Mouse (Mus musculus): ENCODE data around the gene Gpr4.

The Gpr4 gene

DNA sequence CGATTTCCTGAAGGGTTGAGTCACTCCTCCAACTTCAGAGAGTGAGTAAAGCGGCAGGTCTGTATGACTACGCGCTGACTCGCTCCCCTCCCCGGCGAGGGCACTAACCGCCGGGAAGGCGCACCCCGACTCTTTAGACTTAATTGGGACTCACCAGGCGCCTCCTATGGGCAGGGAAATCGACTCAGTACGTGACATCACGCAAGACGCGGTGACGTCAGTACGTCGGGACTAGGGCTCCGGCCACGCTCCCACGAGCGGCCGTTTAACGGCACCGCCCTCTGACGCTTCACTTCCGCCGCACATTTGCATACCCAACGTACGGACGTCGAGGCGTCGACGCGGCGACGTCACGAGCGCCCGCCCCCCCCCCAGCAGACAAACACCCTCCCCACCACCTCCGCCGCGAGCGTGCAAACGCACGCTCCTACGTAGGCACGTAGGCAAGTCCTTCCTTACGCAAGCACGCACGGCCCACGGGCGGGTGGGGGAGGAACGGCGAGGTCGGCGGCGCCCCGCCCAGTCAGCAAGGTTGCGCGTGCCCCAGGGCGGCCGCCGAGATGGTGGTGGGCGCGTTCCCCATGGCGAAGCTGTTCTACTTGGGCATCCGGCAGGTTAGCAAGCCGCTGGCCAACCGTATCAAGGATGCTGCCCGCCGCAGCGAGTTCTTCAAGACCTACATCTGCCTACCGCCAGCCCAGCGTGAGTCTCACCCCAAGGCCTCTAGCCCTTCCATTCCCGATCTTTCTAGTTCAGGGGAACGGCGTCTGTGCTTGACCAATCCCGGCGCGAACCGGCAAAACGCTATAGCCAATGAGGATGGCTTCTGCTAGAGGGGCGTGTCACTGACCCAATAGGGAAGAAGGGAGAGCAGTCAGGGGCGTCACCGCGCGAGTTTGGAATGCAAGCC, 15.8 kb downstream of the Gpr4 start, which contains the start of gene Opa3:
Gene Opa3, plus strand, starts transcription at position 452 of the 910 bp plus-strand sequence.
- peak; percentile 100 for DNase-seq (ENCODE audit: low read depth, low spot score)

DNA sequence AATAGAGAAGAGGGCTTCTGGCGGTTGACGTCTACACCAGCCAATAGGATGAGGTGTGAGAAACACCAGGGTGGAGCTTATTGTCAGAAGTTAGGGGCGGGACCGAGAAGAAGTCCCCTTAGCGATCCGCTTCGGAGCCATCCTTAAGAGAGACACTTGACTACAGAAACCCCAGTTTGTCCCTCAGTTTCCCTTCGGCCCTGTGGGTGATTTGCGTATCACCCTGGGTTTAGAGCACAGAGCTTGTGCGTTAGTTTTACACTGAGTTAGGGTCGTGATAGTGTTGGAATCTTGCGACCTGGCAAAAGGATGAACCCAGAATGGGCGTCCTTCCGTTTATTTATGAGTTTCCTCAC, 16.4 kb downstream of the Gpr4 start:
- no peak for DNase-seq (ENCODE audit: low read depth, low spot score)

DNA sequence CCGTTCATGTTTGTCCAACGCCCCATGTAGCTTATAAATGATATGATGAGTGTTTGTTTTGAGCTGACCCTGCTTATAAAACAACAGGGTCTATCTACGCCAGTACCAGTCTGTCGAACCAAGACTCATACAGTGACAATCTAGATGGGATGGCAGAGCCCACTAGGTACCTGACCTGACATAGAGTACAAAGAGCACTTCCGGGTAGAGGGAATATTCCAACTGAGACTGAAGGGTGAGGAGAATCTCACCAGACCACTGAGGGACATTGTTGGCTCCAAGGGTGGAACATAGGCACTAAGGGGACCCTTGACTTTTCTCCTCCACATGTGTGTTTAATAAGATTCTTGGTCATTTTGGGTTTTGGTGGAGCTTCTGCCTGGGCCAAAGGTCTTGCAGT, 17.1 kb downstream of the Gpr4 start:
- DNase-seq (ENCODE audit: low read depth, low spot score): no peak

DNA sequence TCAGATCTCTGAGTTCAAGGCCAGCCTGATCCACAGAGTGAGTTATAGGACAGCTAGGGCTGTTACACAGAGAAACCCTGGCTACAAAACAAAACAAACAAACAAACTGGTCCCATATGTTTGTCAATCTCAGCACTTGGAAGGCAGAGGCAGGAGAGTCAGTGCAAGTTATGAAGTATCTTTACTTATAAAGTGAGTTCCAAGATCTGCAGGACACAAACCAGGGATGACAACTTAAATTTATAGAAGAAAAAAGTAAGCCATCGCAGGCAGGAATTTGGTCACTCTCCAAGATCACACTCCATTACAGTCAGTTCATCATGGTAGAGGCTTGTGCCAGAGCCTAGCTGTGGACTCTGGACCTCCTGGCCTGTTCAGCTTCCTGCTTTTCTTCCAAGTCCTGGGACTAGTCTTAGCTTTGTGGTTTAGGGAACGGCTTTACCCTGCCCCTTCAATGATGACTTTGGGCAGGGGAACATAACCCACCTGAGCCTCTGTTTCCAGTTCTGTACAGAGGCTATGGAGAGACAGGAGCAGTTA, 17.8 kb downstream of the Gpr4 start:
- DNase-seq (ENCODE audit: low read depth, low spot score): no peak

DNA sequence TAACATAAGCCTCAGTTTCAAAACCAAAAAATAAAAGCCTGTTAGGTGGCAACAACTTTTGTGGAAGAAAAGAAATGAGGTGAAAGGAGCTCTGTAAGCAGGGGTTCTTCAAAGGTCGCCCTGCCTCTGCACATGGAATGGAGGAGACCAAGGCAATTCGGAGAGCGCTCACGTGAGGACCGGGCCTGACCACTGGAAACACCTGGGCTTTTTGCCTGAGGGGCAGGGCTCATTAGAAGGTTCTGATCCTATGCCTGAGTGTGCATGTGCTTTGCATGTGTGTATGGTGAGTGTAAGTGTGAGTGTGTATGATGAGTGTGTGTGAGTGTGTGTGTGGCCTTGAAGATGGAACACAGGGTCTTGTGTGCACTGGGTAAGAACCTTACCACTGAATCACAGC, 18.6 kb downstream of the Gpr4 start:
- no peak for DNase-seq (ENCODE audit: low read depth, low spot score)

DNA sequence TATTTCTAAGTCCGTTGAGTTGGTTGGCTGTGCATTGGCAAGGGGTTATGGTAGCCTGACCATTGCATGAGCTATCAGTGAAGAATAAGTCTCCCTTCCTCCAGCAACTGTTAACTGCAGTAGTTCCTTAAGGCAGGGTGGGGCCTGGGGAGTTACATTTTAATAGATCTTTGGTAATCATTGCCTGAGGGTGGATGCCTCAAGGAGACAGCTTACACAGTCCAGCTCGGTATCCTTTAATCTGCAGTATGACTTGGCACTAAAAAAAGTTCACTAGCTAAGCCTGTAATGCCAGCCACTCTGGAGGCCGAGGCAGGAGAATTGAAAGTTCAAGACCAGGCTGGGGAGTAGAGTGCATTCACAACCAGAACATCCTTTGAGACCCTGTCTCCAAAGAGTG, 19.5 kb downstream of the Gpr4 start:
- DNase-seq (ENCODE audit: low read depth, low spot score): no peak

DNA sequence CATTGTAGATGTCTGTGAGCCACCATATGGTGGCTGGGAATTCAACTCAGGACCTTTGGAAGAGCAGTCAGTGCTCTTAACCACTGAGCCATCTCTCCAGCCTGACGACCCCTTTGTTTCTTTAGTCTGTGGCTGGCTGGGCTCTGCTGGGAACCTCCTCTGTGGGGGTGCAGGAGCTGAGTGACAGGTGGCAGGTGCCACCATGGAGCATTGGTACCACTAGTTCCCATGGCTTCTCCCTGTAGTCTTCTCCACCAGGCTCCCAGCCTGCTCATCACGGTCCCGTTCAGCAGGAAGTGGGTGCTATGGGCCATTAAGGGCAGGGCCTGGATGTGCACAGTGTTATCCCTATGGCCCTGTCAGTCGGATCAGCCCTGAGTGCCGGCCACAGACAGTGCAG, 22.3 kb downstream of the Gpr4 start:
- DNase-seq (ENCODE audit: low read depth, low spot score): no peak

DNA sequence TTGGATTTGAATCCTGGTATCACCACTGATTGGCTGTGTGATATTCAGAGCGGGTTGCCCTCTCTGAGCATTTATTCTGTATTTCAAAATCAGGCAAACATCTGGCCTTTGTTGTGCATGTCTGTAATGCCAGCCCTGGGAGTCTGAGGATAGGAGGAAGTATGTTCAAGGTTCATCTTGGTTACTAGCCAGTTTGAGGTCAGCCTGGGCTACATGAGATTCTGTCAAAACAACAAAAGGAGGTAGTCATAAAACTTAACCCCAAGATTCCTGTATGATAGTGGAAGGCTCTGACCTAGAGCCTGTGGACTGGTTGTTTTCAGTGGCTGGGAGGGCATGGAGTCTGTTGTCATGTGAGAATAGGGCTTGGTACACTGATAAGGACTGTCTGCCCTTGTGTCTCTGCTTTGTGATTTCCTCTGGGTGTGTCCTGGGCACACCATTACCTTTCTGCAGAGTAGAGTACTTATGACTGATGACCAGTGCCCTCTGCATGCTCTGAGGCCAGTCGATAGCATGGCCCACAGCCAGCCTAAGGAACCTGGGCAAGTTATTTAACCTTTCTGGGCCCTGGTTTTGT, 22.8 kb downstream of the Gpr4 start:
- no peak for DNase-seq (ENCODE audit: low read depth, low spot score)

DNA sequence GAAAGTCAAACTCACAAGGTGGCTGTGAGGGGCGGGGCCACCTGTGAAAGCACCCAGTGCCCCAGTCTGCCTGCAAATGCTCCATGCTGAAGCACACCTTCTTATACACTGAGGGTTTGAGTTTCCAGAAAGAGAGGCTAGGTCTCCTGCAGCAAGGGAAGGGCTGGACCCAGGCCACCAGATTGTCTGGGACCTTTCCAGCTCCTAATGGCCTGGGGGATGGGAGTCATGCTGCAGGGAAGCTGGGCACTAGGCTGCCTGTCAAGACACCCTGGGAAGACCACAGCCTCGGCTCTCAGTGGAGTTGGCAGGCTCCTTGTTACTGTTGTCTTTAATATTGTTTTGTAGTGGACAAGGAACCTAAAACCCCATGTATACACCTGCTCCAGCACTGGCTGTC, 24.1 kb downstream of the Gpr4 start:
- DNase-seq (ENCODE audit: low read depth, low spot score): no peak

DNA sequence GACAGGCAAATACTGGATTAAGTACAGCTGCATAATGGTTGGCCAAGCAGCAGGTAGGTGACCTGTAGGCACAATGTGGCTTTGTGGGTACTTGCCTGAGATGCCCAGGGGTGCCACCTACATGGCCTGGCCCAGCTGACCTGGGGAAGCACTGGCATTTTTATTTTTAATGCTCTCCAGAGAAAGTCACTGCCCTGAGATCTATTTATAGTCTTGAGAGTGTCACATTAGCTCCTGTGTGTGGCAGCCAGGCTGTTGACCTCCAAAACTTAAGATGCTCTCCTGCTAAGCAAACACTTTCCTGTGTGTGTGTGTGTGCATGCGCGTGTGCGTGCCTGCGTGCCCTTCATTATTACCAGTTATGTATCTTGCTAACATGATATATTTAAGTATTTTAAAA, 26.0 kb downstream of the Gpr4 start:
- peak; percentile 86 for DNase-seq (ENCODE audit: low read depth, low spot score)

DNA sequence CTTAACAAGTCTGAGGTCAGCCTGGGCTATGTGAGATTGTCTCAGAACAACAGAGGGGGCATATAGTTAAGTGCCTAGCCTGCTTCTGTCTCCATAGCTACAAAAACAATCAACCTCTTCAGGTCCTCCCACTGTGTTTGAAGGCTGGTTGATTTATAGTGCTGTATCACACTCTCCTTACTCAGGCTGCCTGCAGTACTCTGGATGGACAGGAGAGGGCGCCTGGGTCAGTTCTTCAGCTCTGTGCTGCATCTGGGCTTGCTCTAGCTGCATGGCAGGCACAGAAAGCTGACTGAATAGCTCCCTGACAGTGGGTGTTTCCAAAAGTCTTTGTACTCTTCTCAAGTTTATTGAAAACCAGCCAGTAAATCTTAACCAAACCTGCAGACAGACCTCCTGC, 27.1 kb downstream of the Gpr4 start:
- DNase-seq (ENCODE audit: low read depth, low spot score): peak; percentile 92

DNA sequence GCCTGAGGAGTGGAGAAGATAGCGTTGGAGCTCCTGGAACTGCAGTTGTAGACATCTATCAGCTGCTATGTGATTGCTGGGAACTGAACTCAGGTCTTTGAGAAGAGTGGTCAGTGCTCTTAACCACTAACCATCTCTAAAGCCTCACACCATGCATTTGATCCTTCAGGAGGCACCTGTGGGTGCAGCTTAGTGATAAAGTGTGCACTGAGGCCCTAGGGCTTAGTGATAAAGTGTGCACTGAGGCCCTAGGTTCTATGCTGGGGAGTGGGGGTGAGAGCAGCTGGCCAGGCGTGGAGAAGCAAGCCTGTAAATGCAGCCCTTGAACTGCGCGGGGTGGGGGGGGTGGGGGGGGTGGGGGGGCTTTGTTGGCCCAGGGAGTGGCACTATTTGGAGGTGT, 27.6 kb downstream of the Gpr4 start:
- no peak for DNase-seq (ENCODE audit: low read depth, low spot score)

DNA sequence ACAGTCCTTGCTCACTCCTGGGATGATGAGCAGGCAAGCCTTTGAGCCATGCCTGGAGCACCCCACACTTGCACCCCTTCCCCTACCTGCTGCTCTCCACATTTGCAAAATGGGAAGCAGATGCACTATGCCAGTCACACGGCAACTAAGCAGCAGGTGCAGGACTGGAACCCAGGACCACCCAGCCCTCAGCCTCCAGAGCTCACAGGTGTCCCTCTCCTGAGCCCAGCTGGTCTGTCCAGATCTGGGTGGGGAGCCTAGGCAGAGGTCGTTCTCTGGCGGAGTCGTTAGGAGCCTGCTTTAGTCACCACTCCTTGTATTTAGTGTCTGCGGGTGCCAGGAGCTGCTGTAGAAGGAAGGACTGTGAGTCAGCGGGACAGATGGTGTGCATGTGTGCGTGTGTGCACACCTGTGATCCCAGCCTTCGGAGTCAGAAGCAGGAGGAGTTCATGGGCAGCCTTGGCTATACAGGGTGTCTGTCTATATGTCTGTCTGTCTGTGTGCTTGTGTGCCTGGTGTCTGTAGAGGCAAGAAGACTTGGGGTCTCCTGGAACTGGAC, 28.6 kb downstream of the Gpr4 start:
- DNase-seq (ENCODE audit: low read depth, low spot score): no peak

DNA sequence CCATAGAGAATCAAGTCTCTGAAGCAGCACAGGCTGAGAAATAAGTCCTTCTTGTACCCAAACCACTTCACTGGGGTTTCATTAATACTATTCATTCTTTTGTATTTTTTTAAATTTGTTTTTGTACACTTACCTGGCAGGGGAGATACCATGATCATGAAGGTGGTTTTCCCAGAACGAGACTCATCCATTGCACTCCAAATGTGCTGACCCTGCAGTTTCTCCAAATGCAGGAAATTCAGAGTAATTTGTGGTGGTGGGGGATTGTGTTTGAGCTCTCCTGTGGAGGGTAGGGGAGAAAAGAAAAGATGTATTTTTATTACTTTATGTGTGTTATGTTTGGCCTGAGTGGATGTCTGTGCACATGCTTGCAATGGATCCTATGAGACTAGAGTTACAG, 29.7 kb downstream of the Gpr4 start:
- no peak for DNase-seq (ENCODE audit: low read depth, low spot score)

DNA sequence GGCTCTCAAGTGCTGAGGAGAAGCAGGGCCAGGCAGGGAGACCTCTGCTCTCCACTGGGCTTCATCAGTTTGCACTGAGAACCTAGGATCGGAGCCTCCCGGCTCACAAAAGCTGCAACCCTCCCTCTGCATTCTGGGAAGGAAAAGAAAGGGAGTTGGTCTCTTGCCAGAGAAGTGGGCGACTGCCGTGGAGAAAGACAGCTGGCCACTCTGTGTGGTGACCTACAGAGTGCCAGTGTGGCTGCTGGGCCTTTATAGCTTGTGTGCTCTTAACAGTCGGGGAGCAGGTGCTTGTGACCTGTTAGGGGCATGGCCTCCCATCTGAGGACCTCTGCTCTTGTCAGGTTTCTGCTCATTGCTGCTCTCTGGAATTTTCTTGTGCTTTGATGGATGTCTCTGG, 31.5 kb downstream of the Gpr4 start:
- no peak for DNase-seq (ENCODE audit: low read depth, low spot score)

DNA sequence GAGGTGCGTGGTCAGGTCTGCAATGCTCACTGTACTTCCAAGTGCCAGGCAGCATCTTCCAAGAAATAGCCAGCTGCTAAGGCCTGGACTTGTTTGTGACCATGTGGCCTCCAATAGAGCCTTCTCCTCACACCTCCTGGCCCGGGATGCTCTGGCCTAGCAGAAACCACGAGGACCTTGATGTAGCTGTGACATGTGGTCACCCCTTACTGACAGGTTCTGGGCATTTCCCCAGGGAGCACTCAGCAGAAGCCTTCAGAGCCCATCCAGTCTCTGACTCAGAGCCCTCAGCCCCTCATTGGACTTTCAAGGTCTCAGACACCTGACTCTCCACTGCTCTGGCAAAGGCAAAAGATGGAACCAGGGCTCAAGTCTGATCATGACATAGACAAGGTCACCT, 32.7 kb downstream of the Gpr4 start:
- no peak for DNase-seq (ENCODE audit: low read depth, low spot score)

DNA sequence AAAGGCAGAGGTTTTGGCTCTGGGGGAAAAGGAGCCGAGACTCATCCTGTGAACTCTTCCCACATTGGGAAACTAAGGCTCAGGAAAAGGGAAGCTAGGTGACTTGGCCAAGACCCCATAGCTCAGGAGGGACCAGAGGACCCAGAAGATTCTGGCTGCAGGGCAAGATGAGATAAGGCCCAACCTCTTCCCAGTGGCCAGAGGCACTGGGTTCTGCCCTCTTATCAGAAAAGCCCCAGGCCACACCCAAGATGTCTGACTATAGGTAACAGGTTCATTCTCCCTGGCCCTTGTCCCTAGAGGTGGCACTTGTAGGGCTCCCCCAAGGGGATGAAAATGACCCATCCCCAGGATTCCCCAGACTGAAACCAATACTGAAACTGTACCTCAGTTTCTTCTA, 34.5 kb downstream of the Gpr4 start:
- no peak for DNase-seq (ENCODE audit: low read depth, low spot score)

DNA sequence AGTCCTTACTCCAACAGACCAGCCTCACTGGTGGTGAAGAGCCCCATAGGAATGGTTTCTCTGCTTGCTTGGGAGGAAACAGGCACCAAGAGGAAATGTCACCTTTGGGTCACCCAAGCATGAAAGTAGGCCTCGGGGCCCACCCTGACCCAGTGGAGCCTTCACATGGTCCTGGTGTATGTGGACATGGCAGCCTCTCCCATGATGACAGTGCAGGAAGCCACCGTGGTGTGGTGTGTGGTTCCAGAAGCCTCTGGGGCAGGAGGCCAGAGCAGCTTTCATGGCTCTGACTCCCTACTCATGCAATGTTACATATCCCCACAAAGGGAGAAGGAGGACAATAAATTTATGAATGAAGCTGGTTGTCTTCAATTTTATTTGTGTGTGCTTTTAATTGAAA, 35.2 kb downstream of the Gpr4 start:
- DNase-seq (ENCODE audit: low read depth, low spot score): no peak

DNA sequence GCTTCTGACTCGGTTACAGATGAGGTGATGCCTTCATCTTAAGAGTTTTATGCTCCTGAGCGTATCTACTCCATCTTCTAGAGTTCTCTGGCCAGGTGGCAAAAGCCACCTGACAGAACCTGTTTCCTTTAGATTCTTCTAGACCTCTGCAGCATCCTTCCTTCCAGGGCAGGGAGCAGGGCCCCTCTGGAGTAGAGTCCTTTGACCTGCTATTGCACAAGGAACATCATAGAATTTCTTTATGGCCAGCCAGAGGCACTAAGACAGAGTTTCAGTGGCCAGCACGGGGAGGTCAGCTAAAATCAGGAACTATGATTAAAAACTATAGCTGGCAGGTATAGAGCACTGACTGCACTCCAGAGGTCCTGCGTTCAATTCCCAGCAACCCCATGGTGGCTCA, 39.7 kb downstream of the Gpr4 start:
- no peak for DNase-seq (ENCODE audit: low read depth, low spot score)

DNA sequence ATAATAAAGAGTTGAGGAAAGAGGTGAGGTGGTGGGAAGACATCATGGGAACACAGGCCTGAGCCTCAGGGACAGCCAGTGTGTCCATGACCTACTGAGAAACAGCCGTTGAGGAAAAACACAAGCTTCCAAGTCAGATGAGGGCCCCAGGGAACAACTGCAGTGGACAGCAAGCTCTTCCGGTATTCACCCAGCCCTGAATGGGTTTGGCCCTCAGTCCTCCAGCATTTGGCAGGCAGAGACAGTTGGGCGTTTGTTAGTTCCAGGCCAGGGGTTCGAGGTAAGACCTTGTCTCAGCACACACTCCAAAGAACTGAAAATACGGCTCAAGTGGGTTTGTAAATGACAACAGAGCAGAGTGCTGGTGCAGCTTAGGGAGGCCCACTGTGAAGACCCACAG, 41.1 kb downstream of the Gpr4 start:
- no peak for DNase-seq (ENCODE audit: low read depth, low spot score)

DNA sequence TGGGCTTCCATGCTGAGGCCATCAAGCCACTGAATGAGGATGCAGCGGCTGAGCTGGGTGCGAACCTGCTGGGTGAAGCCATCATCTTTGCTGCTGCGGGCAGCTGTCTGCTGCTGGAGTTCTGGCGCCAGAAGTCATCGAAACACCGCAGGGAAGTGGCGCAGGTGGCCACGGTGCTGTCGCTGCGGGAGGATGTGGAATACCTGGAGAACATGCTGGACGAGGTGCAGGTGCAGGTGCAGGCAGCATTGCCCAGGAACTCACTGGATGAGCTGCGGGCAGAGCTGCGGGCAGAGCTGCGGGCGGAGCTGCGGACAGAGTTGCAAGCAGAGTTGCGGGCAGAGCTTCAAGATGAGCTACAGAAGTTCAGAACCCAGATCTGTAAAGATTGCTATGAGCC, 43.1 kb downstream of the Gpr4 start:
- DNase-seq (ENCODE audit: low read depth, low spot score): no peak

DNA sequence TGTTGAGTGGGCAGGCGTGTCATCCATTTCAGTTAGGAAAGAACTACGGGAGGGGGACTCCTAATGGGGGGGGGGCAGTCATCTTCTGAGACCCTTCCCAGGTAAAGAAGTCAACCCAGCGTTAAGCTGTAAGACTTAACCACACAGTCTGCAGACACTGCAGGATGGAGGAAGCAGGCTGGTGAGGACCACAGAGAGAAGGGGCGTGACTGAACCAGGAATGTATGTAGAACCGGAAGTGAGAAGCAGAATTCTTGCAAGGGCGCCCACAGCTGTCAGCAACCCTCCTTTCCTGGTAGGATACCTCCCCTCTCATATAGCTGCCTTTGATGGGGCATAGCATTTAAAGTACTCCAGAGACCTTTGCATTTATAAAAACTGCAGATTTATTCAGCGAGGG, 44.2 kb downstream of the Gpr4 start:
- DNase-seq (ENCODE audit: low read depth, low spot score): no peak

Data from skeletal muscle tissue, adult 2 months (tissue).